Mouse (Mus musculus): ENCODE measurements around the gene Clstn2. TPM values are rescaled to one million over a fixed set of nuclear protein-coding genes. Genes with fewer than 3 reads are reported as not detected.

The Clstn2 gene
- polyA plus RNA-seq, 1 experiment from 2014 or later: 0.54 TPM

- 76% methylated on average over 4 of the region's 4 CpGs for WGBS (ENCODE audit: insufficient replicate concordance)
- Histone ChIP-seq H3K4me1 (no peaks in the 10 kb centered on the region), H3K4me2 (no peak overlapping the region)
Observed at GRCm38 (mm10) chr9:97763048-97763447, 269.9 kb downstream of the Clstn2 start.

GRCm38 (mm10) chr9:97755599-97756270, 277.2 kb downstream of the Clstn2 start:
- 71% methylated on average over 7 of the region's 7 CpGs for WGBS (ENCODE audit: insufficient replicate concordance)
- H3K4me1 ChIP-seq: no peaks in the 10 kb centered on the region
- H3K9me3 ChIP-seq (replicated peaks): no peaks in the 10 kb centered on the region
- H3K9ac ChIP-seq: no peak overlapping the region
- ATAC-seq: no peak
- H3K36me3 ChIP-seq: no peaks in the 10 kb centered on the region
- no peak overlapping the region for H3K27ac ChIP-seq
- no peaks in the 10 kb centered on the region for H3K27me3 ChIP-seq (replicated peaks)
- H3K4me2 ChIP-seq: no peak overlapping the region
- H3K4me3 ChIP-seq: no peak overlapping the region

More at GRCm38 (mm10) chr9:97763048-97763447, 269.9 kb downstream of the Clstn2 start:
- ATAC-seq: no peak
- H3K4me3 ChIP-seq: no peak overlapping the region
- H3K9ac ChIP-seq: no peak overlapping the region
- H3K27ac ChIP-seq: no peak overlapping the region
- H3K36me3 ChIP-seq: no peaks in the 10 kb centered on the region
- H3K27me3 ChIP-seq (replicated peaks): no peaks in the 10 kb centered on the region
- no peaks in the 10 kb centered on the region for H3K9me3 ChIP-seq (replicated peaks)

- no peak overlapping the region for H3K9ac ChIP-seq
- H3K4me3 ChIP-seq: no peak overlapping the region
- H3K27me3 ChIP-seq (replicated peaks): no peaks in the 10 kb centered on the region
- no peaks in the 10 kb centered on the region for H3K4me1 ChIP-seq
- ATAC-seq: no peak
- no peaks in the 10 kb centered on the region for H3K36me3 ChIP-seq
- H3K9me3 ChIP-seq (replicated peaks): no peaks in the 10 kb centered on the region
- WGBS (ENCODE audit: insufficient replicate concordance): 38% methylated on average over 2 of the region's 2 CpGs
- no peak overlapping the region for H3K4me2 ChIP-seq
- no peak overlapping the region for H3K27ac ChIP-seq
Observed at GRCm38 (mm10) chr9:97753715-97754114, 279.3 kb downstream of the Clstn2 start.

- H3K27me3 ChIP-seq (replicated peaks): no peaks in the 10 kb centered on the region
- WGBS (ENCODE audit: insufficient replicate concordance): 56% methylated on average over 2 of the region's 2 CpGs
- no peaks in the 10 kb centered on the region for H3K9me3 ChIP-seq (replicated peaks)
- no peak overlapping the region for H3K27ac ChIP-seq
- no peak overlapping the region for H3K4me2 ChIP-seq
- no peak overlapping the region for H3K9ac ChIP-seq
- H3K4me3 ChIP-seq: no peak overlapping the region
- H3K4me1 ChIP-seq: no peaks in the 10 kb centered on the region
- no peak for ATAC-seq
- no peaks in the 10 kb centered on the region for H3K36me3 ChIP-seq
Observed at GRCm38 (mm10) chr9:97746574-97746973, 286.4 kb downstream of the Clstn2 start.

- H3K36me3 ChIP-seq: no peaks in the 10 kb centered on the region
- H3K4me1 ChIP-seq: no peaks in the 10 kb centered on the region
- H3K4me2 ChIP-seq: no peak overlapping the region
- no peaks in the 10 kb centered on the region for H3K27me3 ChIP-seq (replicated peaks)
- 60% methylated on average over 3 of the region's 3 CpGs for WGBS (ENCODE audit: insufficient replicate concordance)
- ATAC-seq: no peak
- H3K9me3 ChIP-seq (replicated peaks): no peaks in the 10 kb centered on the region
- H3K27ac ChIP-seq: no peak overlapping the region
- H3K9ac ChIP-seq: no peak overlapping the region
- H3K4me3 ChIP-seq: no peak overlapping the region
Observed at GRCm38 (mm10) chr9:97727715-97728486, 305.1 kb downstream of the Clstn2 start.

- no peaks in the 10 kb centered on the region for H3K27me3 ChIP-seq (replicated peaks)
- no peak overlapping the region for H3K9ac ChIP-seq
- no peaks in the 10 kb centered on the region for H3K36me3 ChIP-seq
- ATAC-seq: no peak
- H3K4me1 ChIP-seq: no peaks in the 10 kb centered on the region
- H3K4me2 ChIP-seq: no peak overlapping the region
- no peak overlapping the region for H3K27ac ChIP-seq
- H3K4me3 ChIP-seq: no peak overlapping the region
- H3K9me3 ChIP-seq (replicated peaks): no peaks in the 10 kb centered on the region
Observed at GRCm38 (mm10) chr9:97717728-97718127, 315.3 kb downstream of the Clstn2 start.

- no peak overlapping the region for H3K4me2 ChIP-seq
- ATAC-seq: no peak
- H3K9ac ChIP-seq: no peak overlapping the region
- H3K27ac ChIP-seq: no peak overlapping the region
- H3K4me1 ChIP-seq: no peaks in the 10 kb centered on the region
- H3K27me3 ChIP-seq (replicated peaks): no peaks in the 10 kb centered on the region
- no peak overlapping the region for H3K4me3 ChIP-seq
- H3K9me3 ChIP-seq (replicated peaks): no peaks in the 10 kb centered on the region
- H3K36me3 ChIP-seq: no peaks in the 10 kb centered on the region
- WGBS (ENCODE audit: insufficient replicate concordance): 69% methylated on average over 7 of the region's 7 CpGs
Observed at GRCm38 (mm10) chr9:97717005-97717404, 316.0 kb downstream of the Clstn2 start.

- Histone ChIP-seq H3K27ac (no peak overlapping the region), H3K36me3 (no peaks in the 10 kb centered on the region), H3K4me3 (no peak overlapping the region), H3K4me2 (no peak overlapping the region), H3K9me3 (replicated peaks) (no peaks in the 10 kb centered on the region), H3K9ac (no peak overlapping the region), H3K27me3 (replicated peaks) (no peaks in the 10 kb centered on the region), H3K4me1 (no peaks in the 10 kb centered on the region)
- 71% methylated on average over 3 of the region's 3 CpGs for WGBS (ENCODE audit: insufficient replicate concordance)
- ATAC-seq: no peak
Observed at GRCm38 (mm10) chr9:97712888-97713287, 320.1 kb downstream of the Clstn2 start.

GRCm38 (mm10) chr9:97703901-97704503, 329.0 kb downstream of the Clstn2 start:
- Histone ChIP-seq H3K4me3 (no peak overlapping the region), H3K9ac (no peak overlapping the region), H3K4me1 (no peaks in the 10 kb centered on the region), H3K36me3 (no peaks in the 10 kb centered on the region), H3K27me3 (replicated peaks) (no peaks in the 10 kb centered on the region), H3K27ac (no peak overlapping the region), H3K4me2 (no peak overlapping the region), H3K9me3 (replicated peaks) (no peaks in the 10 kb centered on the region)
- no peak for ATAC-seq
- WGBS (ENCODE audit: insufficient replicate concordance): 64% methylated on average over 4 of the region's 4 CpGs

- Histone ChIP-seq H3K36me3 (no peaks in the 10 kb centered on the region), H3K9me3 (replicated peaks) (no peaks in the 10 kb centered on the region), H3K9ac (no peak overlapping the region), H3K4me1 (no peaks in the 10 kb centered on the region), H3K4me3 (no peak overlapping the region), H3K4me2 (no peak overlapping the region), H3K27ac (no peak overlapping the region), H3K27me3 (replicated peaks) (no peaks in the 10 kb centered on the region)
- 74% methylated on average over 2 of the region's 2 CpGs for WGBS (ENCODE audit: insufficient replicate concordance)
- ATAC-seq: no peak
Observed at GRCm38 (mm10) chr9:97702989-97703388, 330.0 kb downstream of the Clstn2 start.

GRCm38 (mm10) chr9:97699983-97700382, 333.0 kb downstream of the Clstn2 start:
- no peaks in the 10 kb centered on the region for H3K4me1 ChIP-seq
- H3K36me3 ChIP-seq: no peaks in the 10 kb centered on the region
- no peaks in the 10 kb centered on the region for H3K27me3 ChIP-seq (replicated peaks)
- ATAC-seq: no peak
- no peak overlapping the region for H3K4me2 ChIP-seq
- no peak overlapping the region for H3K9ac ChIP-seq
- no peaks in the 10 kb centered on the region for H3K9me3 ChIP-seq (replicated peaks)
- 48% methylated on average over 3 of the region's 3 CpGs for WGBS (ENCODE audit: insufficient replicate concordance)
- H3K4me3 ChIP-seq: no peak overlapping the region
- H3K27ac ChIP-seq: no peak overlapping the region

- no peak for ATAC-seq
Observed at GRCm38 (mm10) chr9:97699020-97699419, 334.0 kb downstream of the Clstn2 start.

More at GRCm38 (mm10) chr9:97699020-97699419, 334.0 kb downstream of the Clstn2 start:
- no peaks in the 10 kb centered on the region for H3K9me3 ChIP-seq (replicated peaks)
- no peak overlapping the region for H3K9ac ChIP-seq
- no peak overlapping the region for H3K27ac ChIP-seq
- no peak overlapping the region for H3K4me3 ChIP-seq
- H3K4me2 ChIP-seq: no peak overlapping the region
- no peaks in the 10 kb centered on the region for H3K36me3 ChIP-seq
- H3K27me3 ChIP-seq (replicated peaks): no peaks in the 10 kb centered on the region
- WGBS (ENCODE audit: insufficient replicate concordance): 58% methylated on average over 2 of the region's 2 CpGs
- no peaks in the 10 kb centered on the region for H3K4me1 ChIP-seq

Data from liver, embryonic 12.5 days (tissue).